Mouse (Mus musculus): ENCODE results near the gene Grk5.

The Grk5 gene

DNA sequence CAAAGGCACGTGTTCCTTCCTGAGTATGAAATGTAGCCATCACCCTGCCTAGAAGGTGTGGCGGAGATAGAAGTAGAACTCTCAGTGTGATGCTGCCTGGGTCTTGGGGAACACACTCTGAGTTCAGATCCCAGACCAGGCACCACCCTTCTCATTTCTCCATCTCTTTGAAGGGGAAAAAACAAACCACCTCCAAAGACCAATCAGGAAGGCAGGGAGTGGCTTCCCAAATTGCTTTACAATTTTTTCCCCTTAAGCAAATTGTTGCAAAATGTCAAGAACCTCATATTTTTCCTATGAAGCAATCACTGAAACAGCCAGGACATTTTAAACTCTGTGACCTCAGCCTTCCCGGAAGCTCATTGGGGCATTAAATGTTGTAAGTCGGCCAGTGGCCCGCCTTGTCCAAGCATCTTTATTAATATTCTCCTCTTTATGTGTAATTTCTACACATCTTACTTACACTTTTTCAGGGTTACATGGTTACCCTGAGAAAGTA is 190.8 kb downstream of the Grk5 start:
- DNase-seq = no peak

DNA sequence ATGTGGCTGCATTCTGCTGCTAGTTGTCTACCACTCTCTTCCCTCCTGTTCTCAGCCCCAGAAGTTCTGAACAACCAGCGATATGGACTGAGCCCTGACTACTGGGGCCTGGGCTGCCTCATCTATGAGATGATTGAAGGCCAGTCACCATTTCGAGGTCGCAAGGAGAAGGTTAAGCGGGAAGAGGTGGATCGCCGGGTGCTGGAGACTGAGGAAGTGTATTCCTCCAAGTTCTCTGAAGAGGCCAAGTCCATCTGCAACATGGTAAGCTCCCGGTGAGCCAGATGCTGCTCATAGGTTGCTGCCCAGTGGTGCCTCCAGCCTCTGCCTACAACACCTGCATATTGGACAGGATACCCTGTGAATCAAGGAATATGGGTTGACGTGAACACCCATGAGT is 193.5 kb downstream of the Grk5 start:
- no peak for DNase-seq

DNA sequence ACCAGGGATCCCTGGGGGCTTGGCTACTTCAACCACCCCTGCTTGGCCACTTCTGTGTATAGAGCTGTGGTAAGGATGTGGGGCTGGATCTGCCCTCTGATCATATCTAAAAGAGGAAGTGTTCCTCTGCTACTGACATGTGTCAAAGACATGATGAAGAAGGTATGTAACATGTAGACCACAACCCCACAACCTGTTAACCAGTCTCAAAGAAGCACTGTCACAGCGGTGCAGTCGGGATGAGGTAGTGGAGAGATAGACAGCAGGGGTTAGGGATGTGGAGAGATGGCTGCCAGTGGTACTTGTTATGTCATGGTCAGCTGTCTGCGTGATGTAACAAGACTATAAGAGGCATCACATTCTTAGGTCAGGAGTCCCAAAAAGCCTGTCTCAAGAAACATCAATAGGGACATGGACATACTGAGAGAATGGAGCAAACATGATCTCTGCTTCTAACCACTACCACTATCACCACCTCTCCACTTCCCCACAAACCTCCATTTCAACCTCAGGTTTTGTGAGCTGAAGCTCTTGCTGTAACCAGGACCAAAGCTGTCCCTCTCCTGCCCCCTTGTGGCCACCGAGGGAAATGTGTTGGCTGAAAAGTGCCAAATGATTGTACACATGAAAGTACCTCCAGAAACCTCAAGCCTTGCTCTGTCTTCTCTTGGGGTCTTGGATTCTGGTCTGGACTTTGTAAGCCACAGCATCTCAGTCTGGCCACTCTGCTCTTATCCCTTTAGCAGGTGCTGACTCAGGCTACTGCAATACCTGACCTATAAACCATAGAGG is 194.8 kb downstream of the Grk5 start:
- DNase-seq = peak; percentile 90

DNA sequence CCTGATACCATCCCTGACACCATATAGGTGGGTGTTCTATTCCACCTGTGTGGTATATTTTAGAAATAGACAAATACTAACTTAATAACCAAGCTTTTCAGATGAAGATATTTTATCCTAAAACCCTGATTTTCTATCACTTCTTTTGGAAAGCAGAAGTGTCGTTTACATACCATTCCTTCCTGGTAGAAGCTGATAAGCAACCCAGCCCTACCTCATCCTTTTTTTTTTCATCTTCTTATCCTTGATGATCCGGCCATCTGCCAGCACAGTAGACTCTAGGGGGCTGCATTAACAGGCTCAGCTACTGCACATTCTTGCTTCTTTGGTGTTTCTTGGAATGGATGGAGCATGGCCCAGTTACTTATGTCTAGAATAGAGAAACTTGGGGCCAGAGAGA is 195.7 kb downstream of the Grk5 start:
- DNase-seq = no peak

DNA sequence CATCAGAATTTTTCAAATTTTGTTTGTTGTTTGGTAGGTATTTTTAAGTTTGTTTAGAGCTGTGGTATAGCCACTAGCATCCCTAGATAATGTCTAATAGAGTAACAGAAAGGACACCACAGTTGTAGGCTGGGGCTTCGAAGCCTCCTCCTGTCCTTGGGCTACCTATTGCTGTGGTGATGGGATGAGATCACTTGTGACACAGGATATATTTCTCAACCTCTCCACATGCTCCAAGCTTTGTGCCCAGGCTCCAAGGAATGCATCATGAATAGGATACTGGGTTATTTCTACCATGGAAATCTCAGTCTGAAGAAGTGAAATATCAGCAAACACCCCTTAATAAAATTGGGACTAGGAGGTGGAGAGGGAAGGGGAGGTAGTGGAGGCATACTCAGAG is 198.2 kb downstream of the Grk5 start:
- DNase-seq = no peak

DNA sequence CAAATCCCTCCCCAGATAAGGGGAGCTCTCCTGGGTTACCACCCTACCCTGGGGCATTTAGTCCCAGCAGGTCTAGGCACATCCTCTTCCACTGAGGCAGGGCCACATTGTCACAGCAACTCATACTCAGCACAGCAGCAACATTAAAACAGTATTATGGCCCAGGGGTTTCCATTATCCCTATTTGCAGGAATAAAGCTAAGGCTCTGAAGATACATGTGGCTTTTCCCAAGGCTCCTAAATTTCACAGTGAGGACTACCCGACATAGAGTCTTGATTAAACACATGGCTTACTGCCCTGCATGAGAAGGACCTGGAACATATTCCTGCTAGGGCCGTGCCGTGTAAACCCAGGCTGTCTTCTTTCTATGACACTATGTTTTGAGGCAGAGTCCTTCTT is 199.5 kb downstream of the Grk5 start:
- no peak for DNase-seq

DNA sequence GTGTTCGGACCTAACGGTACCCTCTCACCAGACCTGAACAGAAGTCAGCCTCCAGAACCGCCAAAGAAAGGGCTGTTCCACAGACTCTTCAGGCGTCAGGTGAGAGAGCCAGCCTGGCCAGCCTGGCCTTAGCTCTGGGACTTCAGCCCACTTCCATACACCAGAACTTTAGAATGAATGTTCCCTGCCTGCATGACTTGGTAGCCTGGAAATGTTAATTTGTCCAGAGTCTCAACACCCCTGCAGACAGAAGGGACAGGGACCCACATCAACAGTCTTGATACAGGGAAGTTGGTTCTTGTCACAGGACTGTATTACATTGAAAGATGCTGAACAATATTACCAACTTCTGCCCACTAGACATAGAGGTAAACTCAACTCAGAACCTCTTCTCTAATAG is 201.0 kb downstream of the Grk5 start:
- no peak for DNase-seq

DNA sequence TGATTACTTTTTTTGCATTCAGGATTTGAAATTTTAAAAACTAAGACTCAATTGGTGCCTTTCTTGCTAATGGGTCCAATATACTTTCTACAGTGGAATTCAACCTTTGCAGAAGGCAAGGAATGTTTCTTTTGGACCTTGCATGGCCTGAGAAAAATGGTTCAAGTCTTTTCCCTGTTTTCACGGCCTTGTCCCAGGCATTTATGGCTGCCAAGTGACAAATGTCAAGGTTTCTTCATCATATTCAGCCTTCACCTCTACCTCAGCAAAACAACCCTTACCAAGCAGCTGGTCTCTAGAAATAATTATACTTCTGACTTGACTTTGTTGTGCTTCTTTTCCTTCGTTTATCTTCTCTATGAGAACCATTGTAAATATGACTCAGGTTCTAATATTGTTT is 207.2 kb downstream of the Grk5 start:
- no peak for DNase-seq

DNA sequence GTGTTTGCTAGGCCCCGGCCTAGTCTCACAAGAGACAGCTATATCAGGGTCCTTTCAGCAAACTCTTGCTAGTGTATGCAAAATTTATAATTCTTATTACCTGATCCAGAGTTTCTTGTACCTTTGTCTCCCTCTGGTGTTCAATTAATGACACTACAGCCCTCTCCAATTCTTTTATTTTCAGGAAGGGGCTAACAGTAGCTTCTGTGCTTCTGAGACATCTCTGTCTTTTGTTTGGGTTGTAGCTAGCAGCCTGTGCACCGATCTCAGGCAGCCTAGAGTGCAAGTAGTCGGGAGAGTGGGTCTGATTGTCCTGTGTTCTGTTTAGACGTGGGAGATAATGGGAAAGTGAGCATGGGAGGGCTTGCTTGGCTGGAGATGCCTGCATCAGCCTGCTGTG is 208.2 kb downstream of the Grk5 start:
- DNase-seq = no peak

DNA sequence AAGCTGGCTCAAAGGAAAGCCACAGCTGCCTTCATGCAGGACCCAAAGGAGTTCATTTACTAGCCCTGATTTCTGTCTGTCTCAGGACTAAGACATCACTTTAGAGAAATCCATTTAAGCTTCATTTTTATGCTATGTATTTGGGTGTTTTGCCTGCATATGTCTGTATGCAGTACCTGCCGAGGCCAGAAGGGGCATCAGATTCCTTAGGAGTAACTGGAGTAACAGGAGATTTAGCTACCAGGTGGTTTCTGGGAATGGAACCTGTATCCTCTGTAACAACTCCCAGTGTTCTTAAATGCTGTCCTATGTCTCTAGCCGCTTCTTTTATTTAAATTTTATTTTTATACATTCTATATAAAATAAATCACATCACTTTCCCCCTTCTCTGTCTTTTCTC is 220.6 kb downstream of the Grk5 start:
- DNase-seq = peak; percentile 71

DNA sequence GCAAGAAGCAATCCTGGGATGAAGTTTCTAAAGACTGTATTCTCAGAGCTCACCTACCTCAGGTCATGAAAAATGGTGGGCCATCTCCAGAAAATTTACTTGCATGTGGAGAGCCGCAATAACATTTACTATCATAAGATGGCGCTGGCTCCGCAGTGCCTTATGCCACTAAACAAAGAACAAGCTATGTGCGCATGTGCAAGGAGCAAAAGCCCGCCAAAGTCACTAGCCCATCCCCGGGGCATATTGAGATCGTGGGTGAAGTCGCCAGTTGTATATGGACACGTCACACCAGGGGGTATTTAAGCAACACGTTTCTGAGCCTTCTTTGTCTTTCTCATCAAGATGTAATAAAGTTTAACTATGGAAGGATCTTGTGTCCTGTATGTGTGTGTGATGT is 241.5 kb downstream of the Grk5 start:
- DNase-seq = no peak

DNA sequence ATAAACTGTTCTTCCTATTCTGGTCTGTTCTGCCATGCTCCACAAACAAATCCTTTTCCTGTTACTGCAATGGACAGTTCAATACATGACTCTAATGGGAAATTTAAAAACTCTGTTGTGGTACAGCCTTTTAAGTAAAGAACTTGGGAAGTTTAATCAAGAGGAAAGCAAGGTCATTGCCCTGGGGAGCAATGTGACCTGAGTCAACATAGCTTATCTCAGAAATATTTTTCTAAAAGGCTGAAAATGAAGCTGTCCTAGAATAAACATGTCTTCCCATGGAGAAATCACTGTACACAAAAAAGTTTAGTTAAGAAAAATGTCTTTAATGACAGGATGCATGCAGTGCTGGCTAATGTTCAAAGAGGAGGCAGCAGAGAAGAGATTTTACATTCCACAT is 249.1 kb downstream of the Grk5 start:
- DNase-seq = no peak

DNA sequence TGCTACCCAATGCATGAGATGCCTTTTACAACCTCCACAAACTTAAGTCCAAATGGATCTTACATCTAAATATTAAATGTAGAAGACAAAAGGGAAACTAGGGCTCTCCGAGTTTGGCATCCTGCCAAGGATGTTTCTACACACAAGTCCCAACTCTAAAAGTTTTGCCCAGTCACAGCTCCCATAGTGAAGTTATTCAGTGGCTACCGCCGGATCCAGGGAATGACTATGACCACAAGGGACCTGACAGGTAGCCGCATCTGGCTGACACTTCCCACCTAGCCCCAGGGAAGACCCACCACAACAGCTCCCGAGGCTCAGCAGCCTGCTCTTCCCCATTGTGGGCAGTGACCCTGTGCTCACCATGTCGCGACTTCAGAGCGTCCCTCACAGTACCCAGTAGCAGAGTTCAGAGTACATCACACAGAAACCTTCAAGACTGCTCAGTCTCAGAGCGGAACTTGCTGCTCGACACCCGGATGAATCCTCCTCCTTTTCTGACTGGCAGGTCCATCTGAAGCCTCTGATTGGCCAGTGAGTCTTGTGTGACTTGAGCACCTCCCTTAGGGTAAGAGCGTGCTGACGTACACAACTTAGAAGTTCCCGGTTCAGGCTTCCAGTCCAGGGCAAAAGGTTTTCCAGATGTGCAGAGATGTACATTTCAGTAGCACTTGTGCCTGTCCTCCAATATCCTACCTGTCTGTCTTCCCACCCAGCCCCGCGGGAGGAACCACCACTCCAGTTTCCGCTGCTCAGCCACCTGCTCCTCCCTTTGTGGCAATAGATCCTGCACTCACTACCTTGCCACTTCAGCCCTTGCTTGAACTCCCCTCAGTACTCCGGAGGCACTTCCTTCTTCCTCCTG is 251.0 kb downstream of the Grk5 start, which contains the start of gene Zfp950:
TSS of gene Zfp950 (minus strand) at position 499 of the 865 bp plus-strand sequence.
- peak; percentile 76 for DNase-seq

DNA sequence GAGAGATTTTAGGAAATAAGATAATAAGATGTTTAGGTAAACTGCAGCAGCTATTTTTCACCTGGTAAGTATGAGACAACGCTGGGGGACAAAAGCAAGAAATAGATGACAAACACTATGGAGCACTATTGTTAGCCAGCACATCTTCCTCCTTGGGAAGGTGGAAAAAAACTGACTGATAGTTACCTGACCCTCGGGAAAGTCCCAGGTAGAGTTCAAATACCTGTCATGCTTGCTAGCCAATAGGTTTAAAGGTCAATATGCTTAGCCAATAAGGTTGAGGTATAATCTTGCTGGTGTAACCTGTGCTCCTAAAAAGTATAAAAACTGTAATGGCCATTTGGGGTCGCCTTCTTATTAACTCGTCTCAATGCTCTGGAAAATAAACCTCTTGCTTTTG is 251.8 kb downstream of the Grk5 start:
- no peak for DNase-seq

Measured in thymus, postnatal 4 days (tissue).